Mouse (Mus musculus) brain, embryonic 18.5 days (tissue): ENCODE results near the gene Grm3.

ENCODE experiments used
- DNase-seq: peaks from one replicate; pipeline ENCODE4 v3.0.0-alpha.2; 2012; ENCODE audit warnings: low read depth, low spot score

Gene Grm3

DNA sequence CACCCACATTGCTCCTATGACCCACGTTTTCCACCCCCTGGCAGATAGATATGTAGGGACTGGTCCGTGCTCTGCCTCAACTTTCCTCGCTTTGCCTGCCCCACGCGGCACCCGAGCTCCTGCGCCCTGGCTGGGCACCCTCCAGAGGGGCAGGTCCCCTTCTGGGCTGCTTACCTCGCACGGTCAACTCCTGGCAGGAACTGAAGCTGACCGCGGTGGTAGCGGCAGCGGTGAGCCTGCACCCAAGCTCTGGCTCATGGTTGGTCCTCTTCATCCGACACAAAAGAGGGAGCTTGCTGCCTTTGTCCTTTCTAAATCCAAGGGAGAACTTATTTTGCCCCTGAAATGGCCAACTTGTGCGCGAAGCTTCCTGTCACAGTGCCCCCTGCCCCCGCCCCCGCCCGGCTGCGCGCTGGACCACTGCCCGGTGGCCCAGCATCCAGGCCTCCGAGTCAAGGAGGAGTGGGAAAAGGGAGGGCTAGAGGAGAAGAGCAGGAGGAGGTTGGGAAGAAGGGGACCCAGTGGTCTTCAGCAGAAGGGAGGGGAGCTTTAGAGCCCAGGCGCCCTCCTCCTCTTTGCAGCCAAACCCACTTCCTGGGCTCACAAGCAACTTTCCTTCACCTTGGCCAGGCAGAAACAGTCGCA lies at the start of gene Grm3:
Grm3 (minus strand) TSS at position 215 of the 645 bp plus-strand sequence.
- DNase-seq = peak; percentile 20

DNA sequence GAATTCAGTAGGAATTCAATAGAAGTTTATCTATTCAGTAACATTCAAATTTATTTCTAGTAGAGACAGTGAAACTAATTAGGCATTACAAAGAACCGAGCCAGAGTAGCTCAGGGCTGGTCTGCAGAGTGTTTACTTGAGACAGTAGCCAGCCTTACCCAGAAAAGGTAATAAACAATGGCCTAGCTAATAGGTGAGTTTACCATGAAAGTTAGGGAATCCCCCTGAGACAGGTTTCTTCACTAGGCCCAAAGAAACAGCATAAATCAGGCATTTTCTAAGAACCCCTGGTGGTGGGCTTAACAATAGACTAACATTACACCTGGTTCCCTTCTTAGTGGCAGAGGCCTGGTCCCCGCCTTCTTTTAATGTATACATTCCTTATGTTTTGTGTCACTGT lies 30.8 kb upstream of the Grm3 start:
- DNase-seq = no peak

DNA sequence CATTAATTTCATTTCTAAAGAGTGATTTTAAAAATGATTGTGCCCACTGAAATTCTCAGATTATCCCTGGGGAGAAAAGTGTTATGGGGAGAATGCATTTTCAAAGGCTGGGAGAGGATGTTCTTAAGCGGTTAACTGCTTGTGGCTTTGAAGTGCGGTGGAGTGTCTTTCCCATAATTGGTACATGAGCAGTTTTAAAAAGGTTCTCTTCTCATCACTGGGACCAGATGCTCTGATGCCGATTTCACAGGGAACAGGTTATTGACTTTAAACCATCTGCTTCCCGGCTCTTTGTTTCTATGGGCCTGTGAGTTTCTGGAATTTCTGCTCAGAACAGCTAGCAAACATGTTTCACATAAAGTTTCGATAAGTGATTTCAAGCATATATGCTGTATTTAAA lies 23.2 kb upstream of the Grm3 start:
- no peak for DNase-seq

DNA sequence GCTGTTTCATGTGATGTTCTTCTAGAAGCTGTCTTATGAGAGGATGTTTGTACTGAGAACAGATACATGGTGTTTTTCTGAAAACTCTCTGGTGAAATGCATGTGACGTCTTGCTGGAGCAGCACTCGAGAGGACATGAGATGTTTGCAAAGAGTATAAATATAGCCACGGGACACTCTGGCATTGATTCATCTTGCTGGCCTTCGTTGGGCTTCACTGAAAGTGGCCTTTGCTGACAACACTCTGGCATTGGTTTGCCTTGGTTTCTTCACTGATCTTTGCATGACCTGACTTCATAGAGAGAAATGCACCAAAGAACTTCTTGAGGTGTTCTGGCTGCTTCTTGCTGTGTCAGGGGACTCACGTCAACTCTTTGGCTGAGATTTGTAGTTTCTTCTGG lies 19.1 kb upstream of the Grm3 start:
- no peak for DNase-seq

DNA sequence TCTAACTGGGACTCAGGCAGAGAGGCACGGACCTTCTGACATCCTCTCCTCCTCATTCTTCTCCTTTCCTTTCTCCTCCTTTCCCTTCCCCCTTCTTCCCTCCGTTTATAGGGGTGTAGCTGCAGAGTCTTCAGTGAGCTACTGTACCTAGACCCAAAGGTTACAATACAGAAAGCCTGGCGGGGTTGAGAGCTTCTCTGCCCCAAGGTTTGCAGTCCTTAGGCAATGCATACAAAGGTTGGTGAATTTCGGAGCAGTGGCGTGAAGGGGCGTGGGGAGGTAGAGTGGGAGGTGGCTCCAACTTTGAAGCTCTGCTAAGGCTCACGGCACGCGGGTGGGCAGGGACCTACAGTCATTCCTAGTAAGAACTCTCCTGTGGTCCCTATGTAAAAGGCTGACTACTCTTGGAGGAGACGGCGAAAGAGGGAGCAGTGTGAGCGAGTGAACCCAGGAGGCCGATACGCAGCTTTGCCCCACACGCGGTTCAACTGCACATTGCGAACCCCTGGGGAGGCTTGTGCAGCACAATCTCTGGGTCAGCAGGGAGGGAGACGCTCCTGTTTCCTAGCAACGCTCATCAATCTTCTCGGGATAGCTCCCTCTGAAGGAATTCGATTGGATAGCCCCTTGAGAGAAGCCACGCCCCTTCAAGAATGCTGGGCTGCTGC lies 765 bp upstream of the Grm3 start:
- peak; percentile 87 for DNase-seq

DNA sequence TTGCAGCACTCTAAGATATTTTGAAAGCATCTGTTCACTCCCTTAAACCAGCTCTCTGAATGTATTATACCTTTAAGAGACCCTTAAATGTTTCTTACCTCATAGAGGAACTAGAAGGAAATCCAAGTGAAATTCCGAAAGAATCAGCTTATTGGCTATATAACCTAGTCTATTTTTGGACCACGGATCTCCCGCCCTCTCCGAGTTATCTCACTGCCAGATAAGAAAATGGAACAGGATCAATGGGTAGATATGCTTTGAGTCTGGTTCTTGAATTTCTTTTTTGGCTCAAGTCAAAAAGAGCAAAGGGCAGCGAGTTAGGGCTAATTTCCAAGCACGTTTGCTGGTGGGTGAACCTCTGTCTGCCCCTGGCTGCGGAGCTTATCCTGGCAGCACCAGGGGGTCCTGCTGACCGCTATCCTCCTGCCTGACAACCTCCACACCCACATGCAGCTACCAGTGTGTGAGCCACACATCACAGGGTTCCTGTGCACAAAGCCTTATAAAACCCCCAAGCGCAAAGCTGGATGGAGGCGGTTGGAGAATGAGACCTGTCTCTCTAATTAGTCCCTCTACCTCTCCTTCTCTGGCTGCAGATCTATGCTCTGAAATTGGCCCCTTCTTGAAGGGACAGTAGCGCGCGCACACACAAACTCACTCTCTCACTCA lies 549 bp downstream of the Grm3 start:
- peak; percentile 20 for DNase-seq

DNA sequence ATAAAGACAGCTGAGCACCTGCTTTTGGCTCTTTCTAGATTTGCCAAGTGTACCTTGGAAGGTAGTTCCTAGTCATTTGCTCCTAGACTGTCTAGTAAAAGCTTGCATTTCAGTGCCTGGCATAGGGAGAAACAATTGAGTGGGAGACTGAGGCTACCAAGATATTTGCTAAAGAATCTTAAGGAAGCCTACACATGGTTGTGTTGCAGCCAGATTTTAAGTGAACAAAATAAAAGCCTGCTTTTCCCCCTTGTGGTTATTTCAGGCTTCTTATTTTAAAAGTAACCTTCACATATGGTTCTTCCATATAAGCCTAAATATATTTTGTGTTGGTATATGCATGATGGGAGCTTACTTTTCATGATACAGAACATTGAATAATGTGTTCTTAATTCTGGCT lies 3.8 kb downstream of the Grm3 start:
- no peak for DNase-seq

DNA sequence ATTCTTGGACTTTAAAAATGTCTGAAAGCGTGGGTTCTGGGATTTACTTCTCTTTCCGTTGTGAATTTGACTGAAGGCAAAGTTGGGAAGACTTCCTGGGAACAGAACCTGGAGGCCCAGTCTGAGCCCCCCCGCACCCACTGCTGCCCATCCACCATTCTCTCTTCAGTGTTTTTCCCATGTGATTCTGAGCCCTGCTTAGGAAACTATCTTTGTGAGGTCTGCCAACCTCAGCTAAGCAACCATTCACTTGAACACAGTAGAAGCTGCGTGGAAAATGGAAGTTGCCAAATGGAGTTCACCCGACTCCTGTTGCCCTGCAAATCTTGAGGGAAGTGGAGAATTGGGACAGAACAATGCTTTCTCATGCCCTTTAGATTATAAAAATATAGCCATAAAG lies 8.7 kb downstream of the Grm3 start:
- no peak for DNase-seq

DNA sequence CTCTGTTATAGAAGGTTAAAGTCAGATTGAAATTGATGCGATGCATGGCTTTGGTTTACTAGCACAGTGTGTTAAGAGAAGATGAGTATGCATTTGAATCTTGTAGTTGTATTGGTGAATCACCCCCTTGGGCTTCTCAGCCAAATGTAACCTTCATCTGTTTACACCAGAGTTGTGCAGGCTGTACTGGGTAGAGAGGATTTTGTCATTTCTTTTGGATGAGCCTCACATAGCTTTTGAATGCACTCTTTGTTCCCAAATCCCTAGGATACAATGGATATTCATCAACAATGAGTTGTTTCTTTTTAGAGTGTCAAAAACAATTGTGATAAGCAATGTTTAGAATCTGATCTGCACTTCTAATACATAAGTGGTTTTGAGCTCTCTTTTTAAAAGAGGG lies 17.9 kb downstream of the Grm3 start:
- no peak for DNase-seq

DNA sequence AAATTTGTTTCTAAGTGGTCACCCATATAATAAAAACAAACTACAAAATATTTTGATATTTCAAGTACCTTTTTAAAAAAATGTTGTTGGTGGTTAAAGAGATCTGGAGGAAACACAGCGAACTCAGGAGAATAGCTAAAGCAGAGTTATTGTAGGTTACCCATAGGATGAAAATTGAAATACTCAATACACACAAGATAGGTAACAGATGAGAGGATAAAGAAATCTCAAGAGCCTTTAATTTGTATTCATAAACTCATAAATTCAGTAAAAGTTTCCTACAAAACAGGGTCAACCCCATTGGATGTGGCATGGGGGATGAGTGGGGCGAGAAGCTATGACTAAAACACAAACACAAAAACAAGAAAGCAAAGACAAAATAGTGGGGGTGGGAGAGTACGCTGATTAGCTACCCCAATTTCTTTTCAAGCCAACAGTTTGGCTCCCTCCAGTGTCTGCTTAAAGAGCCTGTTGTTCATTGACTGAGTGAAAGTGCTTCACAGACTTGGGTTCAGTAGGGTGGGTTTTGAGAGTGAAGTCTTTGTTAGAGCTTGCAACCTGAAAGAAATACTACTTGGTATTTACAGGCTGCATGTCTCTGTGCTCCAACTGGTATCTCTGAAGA lies 21.5 kb downstream of the Grm3 start:
- DNase-seq = no peak

DNA sequence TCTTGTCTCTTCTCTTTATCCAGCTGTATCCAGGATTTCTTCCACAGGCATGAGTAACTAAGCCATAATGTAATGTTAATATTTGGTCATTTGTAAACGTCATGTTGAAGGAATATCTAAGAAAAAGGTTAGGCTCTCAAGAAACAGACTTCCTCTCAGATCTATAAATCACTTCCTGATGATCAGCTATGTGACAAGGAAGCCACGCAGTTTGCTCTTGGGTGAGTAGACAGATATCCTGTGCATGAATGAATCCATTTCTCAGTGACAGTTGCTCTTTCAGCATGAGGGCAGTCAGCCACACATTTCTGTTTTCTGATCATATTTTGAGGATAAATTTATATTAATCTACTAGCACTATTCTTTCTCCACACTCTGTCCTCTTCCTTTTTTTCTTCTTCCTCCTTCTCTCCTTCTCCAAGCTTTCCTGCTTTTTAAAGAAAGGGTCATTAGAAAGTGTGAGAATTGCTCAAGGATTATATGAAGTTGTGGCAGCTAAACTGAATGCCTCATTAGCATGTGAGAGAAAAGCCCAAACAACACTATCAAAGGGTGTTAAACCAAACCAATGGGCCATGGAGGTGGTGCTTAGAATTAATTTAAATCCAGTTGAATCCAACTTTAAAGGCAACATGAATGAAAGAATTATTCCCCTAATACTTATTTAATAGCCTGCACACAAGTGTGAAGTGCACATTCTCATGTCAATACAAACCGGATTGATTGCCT lies 22.1 kb downstream of the Grm3 start:
- no peak for DNase-seq

DNA sequence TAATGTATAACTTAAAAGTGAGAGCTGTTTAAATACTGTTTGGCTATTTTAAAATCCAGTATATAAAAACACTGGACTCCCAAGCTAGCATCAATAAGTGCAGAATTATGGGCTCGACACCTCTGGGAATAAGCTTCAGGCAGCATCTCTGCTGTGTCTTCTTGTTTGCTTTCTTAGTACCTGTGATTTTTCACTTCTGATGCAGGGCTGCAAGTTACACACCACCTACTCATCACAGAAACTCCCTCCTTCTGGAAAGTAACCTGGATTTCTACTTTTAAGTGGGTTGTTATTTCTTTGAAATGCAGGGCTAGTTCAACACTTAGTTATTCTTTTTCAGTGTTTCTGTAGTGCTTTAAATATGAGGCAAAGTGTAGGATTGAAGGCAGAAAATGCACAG lies 32.6 kb downstream of the Grm3 start:
- no peak for DNase-seq

DNA sequence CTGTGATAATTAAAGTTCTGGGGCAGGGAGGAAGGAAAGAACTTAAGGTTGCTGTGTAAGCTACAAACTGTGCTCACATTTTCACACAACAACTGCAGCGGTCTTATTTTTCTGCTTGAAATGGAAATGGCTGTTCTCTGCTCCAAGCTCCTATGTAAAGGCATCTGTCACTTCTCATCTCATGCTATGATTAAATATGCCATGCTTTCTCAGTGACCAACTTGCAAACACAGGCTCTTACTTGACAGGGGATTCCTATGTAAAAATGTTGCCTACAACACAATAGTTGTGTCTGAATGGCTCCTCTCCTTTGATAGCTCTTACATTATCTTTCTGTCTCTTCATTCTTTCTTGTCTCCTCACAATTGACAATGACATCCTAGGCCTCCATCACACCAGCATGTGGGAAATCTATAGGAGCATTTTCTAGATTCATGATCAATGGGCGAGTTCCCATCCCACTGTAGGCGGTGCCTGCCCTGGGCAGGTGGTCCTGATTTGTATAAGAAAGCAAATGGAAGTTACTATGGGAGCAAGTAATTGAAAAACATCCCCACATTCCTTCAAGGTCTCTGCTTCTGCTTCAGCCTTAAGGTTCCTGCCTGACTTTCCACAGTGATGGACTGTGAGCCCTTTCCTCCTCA lies 34.2 kb downstream of the Grm3 start:
- DNase-seq = no peak

DNA sequence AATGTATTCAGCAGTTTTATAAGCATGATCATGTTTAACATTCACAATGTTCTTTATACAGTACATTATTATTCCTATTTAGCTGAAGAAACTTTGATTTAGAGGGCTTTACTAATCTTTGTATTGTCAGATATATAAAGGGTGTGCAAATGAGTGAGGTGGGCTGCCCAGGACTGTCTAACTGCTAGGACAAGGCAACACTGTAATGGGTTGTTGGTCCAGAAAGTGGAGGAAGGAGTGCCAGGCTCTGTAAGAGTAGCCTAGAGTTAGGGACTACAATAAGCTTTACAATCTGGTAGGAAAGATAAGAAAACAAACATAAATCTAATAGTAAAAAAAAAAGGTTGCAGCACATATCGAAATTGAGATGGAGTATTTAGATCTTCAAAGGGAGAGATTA lies 34.8 kb downstream of the Grm3 start:
- DNase-seq = no peak

DNA sequence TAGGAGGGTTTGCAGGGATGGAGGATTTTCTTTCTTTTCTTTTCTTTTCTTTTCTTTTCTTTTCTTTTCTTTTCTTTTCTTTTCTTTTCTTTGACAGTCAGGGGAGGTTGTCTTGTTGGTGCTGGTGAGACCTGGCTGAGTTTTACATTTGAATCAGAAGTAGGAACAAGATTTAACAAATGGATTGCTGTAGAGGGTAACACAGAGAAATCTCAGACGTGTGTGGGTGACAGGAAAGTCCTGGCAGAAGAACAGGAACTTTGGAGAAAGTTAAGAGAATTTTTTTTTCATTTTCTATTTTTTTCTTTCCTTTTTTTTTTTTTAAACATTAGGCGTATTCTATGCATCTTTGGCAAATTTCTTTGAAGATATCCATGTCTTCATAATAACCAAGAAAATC lies 41.8 kb downstream of the Grm3 start:
- no peak for DNase-seq

DNA sequence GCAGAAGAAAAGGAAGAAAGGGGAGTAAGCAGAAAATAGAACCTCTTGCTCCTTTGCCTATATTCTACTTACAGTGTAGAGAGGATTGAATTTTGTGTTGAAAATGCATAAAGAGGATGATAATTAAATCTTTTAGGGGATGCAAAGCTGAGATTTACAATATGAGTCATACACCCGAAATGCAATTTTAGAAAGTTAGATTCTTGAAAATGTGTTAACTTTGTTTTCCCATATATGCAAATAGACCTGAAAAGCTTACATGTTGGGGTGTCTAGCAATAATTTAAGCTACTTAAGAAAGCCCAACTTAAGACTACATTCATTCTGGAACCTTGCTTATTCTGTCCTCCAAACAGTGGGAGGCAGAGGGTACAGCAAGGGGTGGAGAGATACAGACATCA lies 56.0 kb downstream of the Grm3 start:
- no peak for DNase-seq

DNA sequence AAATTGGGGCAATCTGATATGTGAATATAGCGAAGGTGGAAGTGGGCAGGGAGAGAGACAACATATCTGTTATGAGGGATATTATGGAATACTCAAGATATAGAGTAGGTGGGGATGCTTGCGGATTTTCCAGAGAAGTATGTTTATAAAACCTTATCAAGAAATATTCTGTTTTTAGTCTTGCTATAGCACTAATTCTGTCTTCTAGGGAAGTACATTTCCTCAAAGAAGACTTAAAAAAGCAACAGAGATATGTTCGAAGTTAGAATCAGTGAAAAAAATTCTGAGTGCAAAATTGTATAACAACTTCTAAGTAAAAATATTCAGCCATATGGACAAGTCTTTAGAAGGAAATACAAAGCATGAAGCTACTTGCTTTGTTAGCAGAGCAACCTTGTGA lies 61.6 kb downstream of the Grm3 start:
- no peak for DNase-seq

DNA sequence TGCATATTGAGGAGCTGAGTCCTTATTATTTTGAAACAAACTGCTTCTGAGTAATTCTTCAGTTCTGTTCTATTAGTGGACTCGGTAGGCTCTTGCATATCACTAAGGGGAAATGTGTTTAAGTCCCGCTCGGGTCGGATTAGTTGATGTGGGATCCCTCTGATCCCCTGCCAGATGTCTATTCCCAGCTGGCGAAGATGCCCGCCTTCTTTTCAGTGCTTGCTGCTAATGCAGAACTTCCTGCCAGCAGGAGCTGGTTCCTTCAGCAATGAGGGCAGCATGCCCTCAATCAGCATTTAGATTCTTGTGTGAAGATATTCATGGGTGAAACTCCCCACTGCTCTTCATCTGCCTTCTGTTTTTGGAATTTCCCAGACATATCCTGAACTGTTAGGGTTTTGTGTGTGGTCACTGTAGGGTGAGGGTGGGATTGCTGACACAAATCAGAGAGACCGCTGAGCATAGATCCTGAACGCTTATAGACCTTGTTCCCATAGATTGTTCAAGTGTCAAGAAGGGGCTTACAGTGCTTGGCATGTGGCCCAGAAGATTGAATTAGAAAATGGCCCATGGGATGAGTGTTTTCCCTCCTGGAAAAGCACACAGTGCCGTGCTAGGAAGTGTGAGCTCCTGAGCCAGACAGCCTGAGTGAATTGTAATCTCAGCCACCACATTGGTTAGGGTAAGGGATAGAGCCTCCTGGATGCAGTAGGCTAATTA lies 62.9 kb downstream of the Grm3 start:
- DNase-seq = peak; percentile 52

DNA sequence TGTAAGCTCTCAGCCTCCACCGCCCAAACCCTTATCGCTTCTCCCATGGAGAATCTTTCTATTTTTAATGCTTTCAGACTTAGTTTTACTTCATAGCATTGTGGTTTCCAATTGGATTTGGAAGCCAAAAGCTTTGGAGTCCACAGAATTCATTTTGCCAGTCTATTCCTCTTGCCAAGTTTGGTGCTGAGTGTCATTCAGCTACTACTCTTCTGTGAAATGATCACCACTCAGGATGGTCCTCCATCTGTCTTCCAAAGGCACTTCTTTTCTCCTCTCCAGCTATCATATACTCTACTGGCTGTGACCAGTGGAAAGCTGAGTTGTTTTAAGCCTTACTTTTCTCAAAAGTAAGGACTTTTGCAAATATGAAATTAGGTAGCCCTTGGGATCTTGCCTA lies 86.4 kb downstream of the Grm3 start:
- no peak for DNase-seq

DNA sequence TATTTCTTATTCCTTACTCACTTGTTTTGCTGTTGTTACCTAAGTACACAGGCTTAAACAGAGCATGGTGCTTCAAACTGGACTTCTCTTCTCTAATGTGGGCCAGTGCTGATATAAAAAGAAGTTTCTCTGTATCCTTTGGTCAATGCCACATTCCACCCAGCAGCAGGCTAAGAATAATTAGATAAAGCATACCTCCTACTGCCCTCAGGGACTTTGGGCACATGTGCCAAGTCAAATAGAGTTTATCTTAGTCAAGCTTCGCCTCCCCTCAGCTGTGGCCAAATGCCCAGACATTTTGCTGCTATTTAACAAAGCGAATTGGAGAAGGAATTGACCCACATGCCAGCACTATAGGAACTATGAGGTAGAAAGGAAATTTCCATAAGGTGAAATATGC lies 97.8 kb downstream of the Grm3 start:
- DNase-seq = no peak

DNA sequence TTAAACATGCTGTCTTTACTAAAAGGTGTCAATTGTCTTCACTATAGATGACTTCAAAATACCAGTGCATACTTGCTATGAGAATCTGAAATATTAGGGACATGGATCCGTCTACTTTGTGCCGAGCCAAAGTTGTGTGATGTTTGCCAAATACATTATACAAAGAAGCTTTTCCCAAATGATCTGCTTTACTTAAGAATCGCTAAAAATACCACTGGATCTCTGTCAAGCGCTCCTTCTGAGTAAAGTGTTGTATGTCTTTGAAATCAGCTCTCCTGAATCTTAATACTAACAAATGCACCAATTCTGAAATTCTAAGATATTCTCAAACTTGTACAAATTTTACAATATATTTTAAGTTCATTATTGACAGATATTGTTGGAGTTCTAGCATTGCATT lies 100.6 kb downstream of the Grm3 start:
- DNase-seq = no peak
